ENCODE assay signal across 22 mouse cellular contexts in genomic region chr10:37326168-37326534, GRCm38 (mm10).
DNase-seq lines count a peak whose midpoint lies in the region; ATAC-seq and TF ChIP-seq lines count a peak whose summit lies in the region.
"Had no signal": no experiment of that assay in that cellular context is flagged by ENCODE, and none has a peak within 500 bp of the region (broad histone marks: within the 10 kb centered on the region; RNA-seq: fewer than 3 reads in every experiment).

No protein-coding gene starts in this region.

- H3K4me2 ChIP-seq in limb, embryonic 11.5 days (ENCODE audit: low read depth, severe bottlenecking), result no peak overlapping the region
- H3K4me2 ChIP-seq in liver, embryonic 12.5 days, result no peak overlapping the region
- H3K4me2 ChIP-seq in liver, postnatal 0 days (ENCODE audit: low read depth, low read length), result peak overlapping the region; percentile 50
- 0 out of 2 replicates have a peak overlapping the region, but pooled peaks have one; percentile 29 for H3K4me2 ChIP-seq in stomach, embryonic 16.5 days (ENCODE audit: low read depth, low read length)
- H3K4me2 ChIP-seq in kidney, embryonic 14.5 days (replicated peaks; ENCODE audit: low read depth, low read length), result no peak overlapping the region
- H3K4me2 ChIP-seq in forebrain, embryonic 13.5 days, result no peak overlapping the region
- H3K4me2 ChIP-seq: embryonic facial prominence, embryonic 13.5 days; forebrain, embryonic 12.5 days; heart, embryonic 13.5 days; hindbrain, embryonic 12.5 days had no signal

- H3K27ac ChIP-seq in limb, embryonic 11.5 days (replicated peaks; ENCODE audit: low read depth, low read length), result no peak overlapping the region
- no peak overlapping the region for H3K27ac ChIP-seq in limb, embryonic 10.5 days
- no peak overlapping the region for H3K27ac ChIP-seq in liver, embryonic 12.5 days
- H3K27ac ChIP-seq in liver, postnatal 0 days (ENCODE audit: low read depth), result peak overlapping the region; percentile 86
- peak overlapping the region; percentile 72 for H3K27ac ChIP-seq in stomach, embryonic 16.5 days (ENCODE audit: low read length)
- H3K27ac ChIP-seq in kidney, embryonic 14.5 days (ENCODE audit: low read depth, low read length), result no peak overlapping the region
- H3K27ac ChIP-seq in forebrain, embryonic 13.5 days, result no peak overlapping the region
- H3K27ac ChIP-seq: embryonic facial prominence, embryonic 13.5 days; forebrain, embryonic 12.5 days; heart, embryonic 13.5 days; hindbrain, embryonic 12.5 days had no signal

- H3K27me3 ChIP-seq in limb, embryonic 11.5 days (ENCODE audit: control insufficient read depth, insufficient read depth, low read length), result no peaks in the 10 kb centered on the region
- H3K27me3 ChIP-seq in limb, embryonic 10.5 days (ENCODE audit: low read depth, poor library complexity, severe bottlenecking), result no peaks in the 10 kb centered on the region
- H3K27me3 ChIP-seq in liver, embryonic 12.5 days (replicated peaks), result no peaks in the 10 kb centered on the region
- no peaks in the 10 kb centered on the region for H3K27me3 ChIP-seq in liver, postnatal 0 days (ENCODE audit: insufficient read depth, low read length)
- H3K27me3 ChIP-seq in stomach, embryonic 16.5 days (ENCODE audit: control insufficient read depth, insufficient read depth, low read length), result no peaks in the 10 kb centered on the region
- no peaks in the 10 kb centered on the region for H3K27me3 ChIP-seq in kidney, embryonic 14.5 days (ENCODE audit: control insufficient read depth, insufficient read depth, low read length)
- no peaks in the 10 kb centered on the region for H3K27me3 ChIP-seq in forebrain, embryonic 13.5 days
- H3K27me3 ChIP-seq: CH12.LX; embryonic facial prominence, embryonic 13.5 days; forebrain, embryonic 12.5 days; heart, embryonic 13.5 days; hindbrain, embryonic 12.5 days; Patski had no signal

- no peak for ATAC-seq in limb, embryonic 11.5 days (ENCODE audit: insufficient number of reproducible peaks, low FRiP score, low TSS enrichment, low read depth)
- peak; percentile 52; the same call in 1 of the 2 replicates for ATAC-seq in liver, embryonic 12.5 days
- ATAC-seq in liver, postnatal 0 days, result 0 out of 2 replicates have a peak, but pooled peaks have one; percentile 32
- no peak for ATAC-seq in stomach, embryonic 16.5 days (ENCODE audit: insufficient read depth, low FRiP score)
- no peak for ATAC-seq in kidney, embryonic 14.5 days (ENCODE audit: low FRiP score, low TSS enrichment)
- ATAC-seq in forebrain, embryonic 13.5 days, result no peak
- ATAC-seq: activated CD4-positive, CD25-positive, alpha-beta regulatory T cell, adult 4 months; forebrain, postnatal 0 days; Patski had no signal

- DNase-seq in limb, embryonic 11.5 days (ENCODE audit: low spot score), result peak; percentile 13
- no peak for DNase-seq in limb, embryonic 10.5 days (ENCODE audit: low spot score)
- no peak for DNase-seq in liver, postnatal 0 days
- no peak for DNase-seq in kidney, adult 9 months
- DNase-seq: adrenal gland, postnatal 14 days; cerebellum, adult 18-20 months; cerebellum, adult 9-11 months; cerebellum, postnatal 36 days; forebrain, postnatal 0 days; gastrocnemius, postnatal 14 days; heart, postnatal 36 days had no signal

- no peaks in the 10 kb centered on the region for H3K9me3 ChIP-seq in limb, embryonic 11.5 days (ENCODE audit: control insufficient read depth, low read length)
- no peaks in the 10 kb centered on the region for H3K9me3 ChIP-seq in limb, embryonic 10.5 days (replicated peaks)
- no peaks in the 10 kb centered on the region for H3K9me3 ChIP-seq in liver, embryonic 12.5 days (replicated peaks)
- no peaks in the 10 kb centered on the region for H3K9me3 ChIP-seq in liver, postnatal 0 days (ENCODE audit: low read length)
- H3K9me3 ChIP-seq in stomach, embryonic 16.5 days (replicated peaks; ENCODE audit: control insufficient read depth, low read length), result no peaks in the 10 kb centered on the region
- no peaks in the 10 kb centered on the region for H3K9me3 ChIP-seq in kidney, embryonic 14.5 days (ENCODE audit: control insufficient read depth, low read length)
- H3K9me3 ChIP-seq in forebrain, embryonic 13.5 days (replicated peaks), result no peaks in the 10 kb centered on the region
- H3K9me3 ChIP-seq: embryonic facial prominence, embryonic 13.5 days; forebrain, embryonic 12.5 days; heart, embryonic 13.5 days; hindbrain, embryonic 12.5 days had no signal

- H3K9ac ChIP-seq in limb, embryonic 11.5 days (ENCODE audit: low read length), result no peak overlapping the region
- H3K9ac ChIP-seq in liver, embryonic 12.5 days, result no peak overlapping the region
- 0 out of 2 replicates have a peak overlapping the region, but pooled peaks have one; percentile 38 for H3K9ac ChIP-seq in liver, postnatal 0 days (replicated peaks)
- no peak overlapping the region; the same call in 1 of the 2 replicates for H3K9ac ChIP-seq in stomach, embryonic 16.5 days (ENCODE audit: low read length)
- no peak overlapping the region for H3K9ac ChIP-seq in kidney, embryonic 14.5 days (ENCODE audit: low read depth, low read length)
- no peak overlapping the region for H3K9ac ChIP-seq in forebrain, embryonic 13.5 days
- H3K9ac ChIP-seq: embryonic facial prominence, embryonic 13.5 days; forebrain, embryonic 12.5 days; forebrain, postnatal 0 days; heart, embryonic 13.5 days; hindbrain, embryonic 12.5 days had no signal

- no peak for TF ChIP-seq CTCF in liver, postnatal 0 days (IDR thresholded peaks at IDR 0.05; ENCODE audit: low read depth)

- no peak overlapping the region for H3K4me3 ChIP-seq in limb, embryonic 11.5 days (ENCODE audit: low read depth, low read length)
- H3K4me3 ChIP-seq in limb, embryonic 10.5 days, result no peak overlapping the region
- no peak overlapping the region for H3K4me3 ChIP-seq in liver, embryonic 12.5 days
- H3K4me3 ChIP-seq in liver, postnatal 0 days (ENCODE audit: low read depth, low read length), result no peak overlapping the region
- no peak overlapping the region for H3K4me3 ChIP-seq in stomach, embryonic 16.5 days (replicated peaks; ENCODE audit: low read length)
- no peak overlapping the region for H3K4me3 ChIP-seq in kidney, embryonic 14.5 days (ENCODE audit: low read length)
- H3K4me3 ChIP-seq in forebrain, embryonic 13.5 days, result no peak overlapping the region
- H3K4me3 ChIP-seq: embryonic facial prominence, embryonic 13.5 days; forebrain, embryonic 12.5 days; heart, embryonic 13.5 days; hindbrain, embryonic 12.5 days had no signal

- 76% methylated on average over 3 of the region's 3 CpGs for WGBS in limb, embryonic 11.5 days
- WGBS in limb, embryonic 10.5 days, result 68% methylated on average over 3 of the region's 3 CpGs
- 51% methylated on average over 3 of the region's 3 CpGs for WGBS in liver, embryonic 12.5 days (ENCODE audit: insufficient replicate concordance)
- 41% methylated on average over 3 of the region's 3 CpGs for WGBS in liver, postnatal 0 days (ENCODE audit: insufficient replicate concordance)
- 43% methylated on average over 3 of the region's 3 CpGs for WGBS in stomach, embryonic 16.5 days
- 75% methylated on average over 3 of the region's 3 CpGs for WGBS in kidney, embryonic 14.5 days
- 82% methylated on average over 3 of the region's 3 CpGs for WGBS in forebrain, embryonic 13.5 days

- no peaks in the 10 kb centered on the region for H3K36me3 ChIP-seq in limb, embryonic 11.5 days (ENCODE audit: control insufficient read depth, insufficient read depth, low read length)
- no peaks in the 10 kb centered on the region for H3K36me3 ChIP-seq in limb, embryonic 10.5 days
- no peaks in the 10 kb centered on the region for H3K36me3 ChIP-seq in liver, embryonic 12.5 days
- no peaks in the 10 kb centered on the region for H3K36me3 ChIP-seq in liver, postnatal 0 days (replicated peaks; ENCODE audit: insufficient read depth, low read length)
- H3K36me3 ChIP-seq in stomach, embryonic 16.5 days (ENCODE audit: control insufficient read depth, insufficient read depth, low read length), result no peaks in the 10 kb centered on the region
- H3K36me3 ChIP-seq in kidney, embryonic 14.5 days (ENCODE audit: control insufficient read depth, insufficient read depth, low read length), result no peaks in the 10 kb centered on the region
- no peaks in the 10 kb centered on the region for H3K36me3 ChIP-seq in forebrain, embryonic 13.5 days (ENCODE audit: poor library complexity, severe bottlenecking)
- H3K36me3 ChIP-seq: embryonic facial prominence, embryonic 13.5 days; forebrain, embryonic 12.5 days; heart, embryonic 13.5 days; hindbrain, embryonic 12.5 days had no signal

- H3K4me1 ChIP-seq in limb, embryonic 11.5 days (ENCODE audit: control insufficient read depth, insufficient read depth, low read length), result no peaks in the 10 kb centered on the region
- H3K4me1 ChIP-seq in limb, embryonic 10.5 days, result 0 out of 2 replicates have a peak, but pooled peaks cover 5% of the 10 kb centered on the region
- peaks cover 4% of the 10 kb centered on the region; the same call in 1 of the 2 replicates for H3K4me1 ChIP-seq in liver, embryonic 12.5 days
- H3K4me1 ChIP-seq in liver, postnatal 0 days (ENCODE audit: insufficient read depth), result peaks cover 6% of the 10 kb centered on the region; the same call in 1 of the 2 replicates
- no peaks in the 10 kb centered on the region for H3K4me1 ChIP-seq in stomach, embryonic 16.5 days (ENCODE audit: control insufficient read depth, insufficient read depth, low read length)
- H3K4me1 ChIP-seq in kidney, embryonic 14.5 days (ENCODE audit: control insufficient read depth, insufficient read depth, low read length), result no peaks in the 10 kb centered on the region
- peaks cover 4% of the 10 kb centered on the region; the same call in 1 of the 2 replicates for H3K4me1 ChIP-seq in forebrain, embryonic 13.5 days
- H3K4me1 ChIP-seq: embryonic facial prominence, embryonic 13.5 days; heart, embryonic 13.5 days; hindbrain, embryonic 12.5 days had no signal

- no peak for TF ChIP-seq EP300 in liver, postnatal 0 days (IDR thresholded peaks at IDR 0.05; ENCODE audit: low read depth)

Comparison
In these comparisons a context has a peak if more than half of its experiments do, and no peak if none do; other contexts are left out.
1. H3K27ac ChIP-seq: peak in liver, postnatal 0 days (single experiment) and stomach, embryonic 16.5 days (single experiment); none in limb, embryonic 11.5 days (single experiment), limb, embryonic 10.5 days (single experiment), liver, embryonic 12.5 days (single experiment), kidney, embryonic 14.5 days (single experiment) and forebrain, embryonic 13.5 days (single experiment).
2. H3K4me2 ChIP-seq: peak in liver, postnatal 0 days (single experiment) and stomach, embryonic 16.5 days (single experiment); none in limb, embryonic 11.5 days (single experiment), liver, embryonic 12.5 days (single experiment), kidney, embryonic 14.5 days (single experiment) and forebrain, embryonic 13.5 days (single experiment).
3. ATAC-seq: peak in liver, embryonic 12.5 days (single experiment) and liver, postnatal 0 days (single experiment); none in limb, embryonic 11.5 days (single experiment), stomach, embryonic 16.5 days (single experiment), kidney, embryonic 14.5 days (single experiment) and forebrain, embryonic 13.5 days (single experiment).